Mouse (Mus musculus) brain, embryonic 14.5 days (tissue): ENCODE measurements at regions not wholly inside any gene's neighbourhood (a gene's known extent, or its start where the extent isn't known, plus 50 kb on each side); places are given as distances from the start of the nearest gene placed in this dataset.

Experiments
- CTCF ChIP-seq: fragments of 200-500 bp; IDR thresholded peaks from 2 replicates; pipeline ENCODE4 v1.5.1; 2012; ENCODE audit warnings: inconsistent platforms, mild to moderate bottlenecking, moderate library complexity, borderline replicate concordance; ENCODE audit not compliant: insufficient read depth, insufficient read length; ENCODE audit errors: extremely low read depth
- POLR2A ChIP-seq: fragments of 200-500 bp; IDR thresholded peaks from 2 replicates; pipeline ENCODE4 v1.6.1; 2012; ENCODE audit warnings: mild to moderate bottlenecking, inconsistent platforms, borderline replicate concordance; ENCODE audit not compliant: poor library complexity, insufficient read depth, insufficient read length, severe bottlenecking; ENCODE audit errors: extremely low read depth

DNA sequence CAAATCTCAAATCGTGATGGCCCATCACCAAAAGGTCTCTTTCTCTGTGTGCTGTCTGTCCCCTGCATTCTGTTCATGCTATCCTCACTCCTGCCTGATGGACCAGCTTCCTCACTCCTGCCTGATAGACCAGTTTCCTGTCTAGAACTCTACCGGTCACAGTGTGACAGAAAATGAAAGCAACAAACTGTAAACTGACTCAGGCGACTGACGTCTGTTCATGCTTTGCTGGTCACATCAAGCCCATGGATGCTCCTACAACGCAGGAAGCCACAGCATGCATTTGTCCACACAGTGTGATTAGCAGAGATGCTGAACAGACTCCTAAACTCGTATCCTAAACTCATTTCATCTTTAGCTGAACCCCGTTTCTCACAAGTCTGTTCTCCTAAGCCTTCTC lies 227.3 kb upstream of the N4bp1 start:
- no peak for TF ChIP-seq POLR2A
- TF ChIP-seq CTCF: no peak
